Mouse (Mus musculus) left cerebral cortex, postnatal 10 days (tissue): ENCODE data around the gene Shisa8. TPM values are rescaled to one million over a fixed set of nuclear protein-coding genes. Genes with fewer than 3 reads are reported as not detected.
"Not testable (repeated sequence)": the region's sequence is repeated elsewhere in the genome, so short reads cannot be mapped to it uniquely, and the experiment has no call there.

Experiments used
- DNase-seq, 2 experiments: peaks; one replicate each; pipeline ENCODE4 v3.0.0; 2021 to 2022; ENCODE audit warnings: low spot score in 2 of 2, mixed read lengths in 1 of 2; ENCODE audit errors: extremely low spot score in 1 of 2
- intact Hi-C: fragments of 180-260 bp; cut with DNase I; formaldehyde crosslinking; loops from one replicate; pipeline ENCODE4 v1.15.1; 2025
- total RNA-seq, 2 experiments: library from RNA; stranded (reverse); gene quantifications; 2 replicates each; pipeline ENCODE4 v1.2.3; 2021

Shisa8 gene
- total RNA-seq, result 1 to 10 TPM; 3.1 to 3.5 TPM

DNA sequence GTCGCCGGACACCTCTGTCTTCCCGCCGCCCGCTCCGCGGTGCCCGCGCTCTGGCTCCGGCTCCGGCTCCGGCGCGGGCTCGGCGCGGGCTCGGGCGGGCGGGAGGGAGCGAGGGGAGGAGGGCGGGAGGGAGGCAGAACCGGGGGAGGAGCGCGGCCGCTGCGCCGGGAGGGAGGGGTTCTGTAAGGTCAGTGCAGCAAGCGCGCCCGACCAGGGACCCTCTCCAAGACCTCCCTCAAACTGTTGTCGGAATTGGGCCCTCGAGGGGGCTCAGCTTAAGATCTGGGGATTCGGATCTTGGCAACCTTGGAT, at the start of gene Shisa8:
Gene Shisa8, minus strand, starts transcription at position 64 of the 312 bp plus-strand sequence.
- intact Hi-C loops, result no loop called here
- DNase-seq, result no peak

DNA sequence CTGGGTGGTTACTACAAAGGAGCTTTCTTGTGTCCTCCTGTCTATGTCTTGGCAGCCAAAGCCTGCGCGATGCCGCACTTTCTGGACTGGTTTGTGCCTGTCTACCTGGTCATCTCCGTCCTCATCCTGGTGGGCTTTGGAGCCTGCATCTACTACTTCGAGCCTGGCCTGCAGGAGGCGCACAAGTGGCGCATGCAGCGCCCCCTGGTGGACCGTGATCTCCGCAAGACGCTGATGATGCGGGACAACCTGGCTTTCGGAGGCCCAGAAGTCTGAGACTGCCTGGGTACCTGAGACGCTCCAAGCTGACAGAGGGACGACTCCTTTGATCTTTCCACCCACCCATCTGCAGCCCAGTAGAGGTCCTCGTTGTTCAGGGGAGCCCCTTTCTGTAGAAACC, 46.9 kb upstream of the Shisa8 start:
- intact Hi-C loops, result no loop called here

DNA sequence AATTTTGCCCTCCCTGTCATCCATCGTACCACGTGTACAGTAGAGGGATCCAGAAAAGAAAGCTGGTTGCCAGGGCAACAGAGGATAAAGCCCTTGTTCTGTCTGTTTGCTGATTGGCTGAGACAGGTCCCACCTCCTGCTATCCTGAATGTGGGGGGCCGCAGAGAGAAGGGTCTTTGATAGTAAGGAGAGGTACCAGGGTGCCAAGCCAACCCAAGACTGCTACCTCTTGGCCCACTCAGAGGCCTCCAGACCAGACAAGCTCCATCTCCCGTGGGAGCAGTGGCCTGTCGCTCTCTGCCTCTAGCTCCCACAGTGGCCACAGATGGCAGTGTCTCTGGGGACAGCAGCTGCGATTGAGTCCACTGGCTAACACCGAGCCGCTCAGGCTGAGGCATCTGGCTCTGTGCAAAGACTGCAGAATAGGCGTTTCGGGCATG, 43.3 kb upstream of the Shisa8 start:
- intact Hi-C loops, result no loop called here
- DNase-seq, result peak; percentile 75 to 92

More for the DNA sequence above, 46.9 kb upstream of the Shisa8 start:
- DNase-seq, result peak; percentile 51 to 81

DNA sequence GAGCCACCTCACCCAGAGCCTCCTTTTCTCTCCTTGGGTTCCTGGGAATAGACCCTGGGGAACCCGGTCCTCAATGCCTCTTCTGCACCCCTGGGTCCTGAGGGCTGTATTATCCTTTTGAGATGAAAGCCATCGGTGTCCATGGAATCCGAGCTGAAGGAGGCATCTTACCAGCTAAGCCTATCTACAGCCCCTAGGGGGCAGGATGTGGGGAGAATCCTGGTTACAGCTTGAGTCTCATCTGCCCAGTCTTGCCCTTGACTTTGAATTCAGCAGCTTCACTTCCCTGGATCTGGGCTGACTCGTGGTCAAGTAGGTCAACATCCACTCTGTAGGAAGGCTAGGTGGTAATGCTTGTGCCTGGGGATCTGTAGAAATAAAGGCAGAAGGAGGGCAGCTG, 42.6 kb upstream of the Shisa8 start:
- DNase-seq, result no peak
- intact Hi-C loops, result no loop called here

DNA sequence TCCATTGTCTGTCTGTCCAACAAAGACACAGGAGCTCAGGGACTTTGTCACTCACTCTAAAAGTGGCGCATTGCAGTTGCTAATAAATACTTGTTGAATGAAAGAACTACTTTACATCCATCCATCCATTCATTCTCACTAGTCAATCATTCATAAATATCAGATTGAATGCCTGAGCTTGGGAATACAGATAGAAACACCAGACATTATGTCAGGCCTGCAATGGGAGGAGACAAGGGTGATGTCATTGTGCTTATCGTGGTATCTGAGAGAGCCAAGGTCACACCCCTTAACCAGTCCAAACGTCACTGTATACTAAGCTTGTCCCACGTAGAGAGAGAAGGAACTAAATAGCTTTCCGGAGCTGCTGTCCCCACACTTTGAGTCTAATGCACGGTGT, 39.5 kb upstream of the Shisa8 start, which contains the start of gene 1500009C09Rik:
Gene 1500009C09Rik, plus strand, starts transcription at position 301 of the 400 bp plus-strand sequence.
- intact Hi-C loops, result no loop called here

DNA sequence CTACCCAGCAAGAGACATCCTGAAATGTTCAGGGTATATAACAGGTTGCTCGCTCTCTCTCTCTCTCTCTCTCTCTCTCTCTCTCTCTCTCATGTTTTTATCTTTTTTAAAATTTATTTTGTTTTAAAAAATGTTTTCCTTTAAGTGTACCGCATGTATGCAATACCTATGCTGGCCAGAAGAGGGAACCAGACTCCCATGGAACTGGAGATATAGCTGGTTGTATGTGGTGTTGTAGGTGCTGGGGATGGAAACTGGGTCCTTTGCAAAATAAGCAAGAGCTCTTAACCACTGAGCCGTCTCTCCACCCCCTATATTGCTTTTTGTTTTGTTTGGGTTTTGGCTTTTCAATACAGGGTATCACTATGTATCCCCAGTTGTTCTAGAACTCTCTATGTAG, 39.0 kb upstream of the Shisa8 start:
- no peak for DNase-seq
- intact Hi-C loops, result no loop called here

More for the DNA sequence above, 39.5 kb upstream of the Shisa8 start, which contains the start of gene 1500009C09Rik:
- DNase-seq, result no peak

DNA sequence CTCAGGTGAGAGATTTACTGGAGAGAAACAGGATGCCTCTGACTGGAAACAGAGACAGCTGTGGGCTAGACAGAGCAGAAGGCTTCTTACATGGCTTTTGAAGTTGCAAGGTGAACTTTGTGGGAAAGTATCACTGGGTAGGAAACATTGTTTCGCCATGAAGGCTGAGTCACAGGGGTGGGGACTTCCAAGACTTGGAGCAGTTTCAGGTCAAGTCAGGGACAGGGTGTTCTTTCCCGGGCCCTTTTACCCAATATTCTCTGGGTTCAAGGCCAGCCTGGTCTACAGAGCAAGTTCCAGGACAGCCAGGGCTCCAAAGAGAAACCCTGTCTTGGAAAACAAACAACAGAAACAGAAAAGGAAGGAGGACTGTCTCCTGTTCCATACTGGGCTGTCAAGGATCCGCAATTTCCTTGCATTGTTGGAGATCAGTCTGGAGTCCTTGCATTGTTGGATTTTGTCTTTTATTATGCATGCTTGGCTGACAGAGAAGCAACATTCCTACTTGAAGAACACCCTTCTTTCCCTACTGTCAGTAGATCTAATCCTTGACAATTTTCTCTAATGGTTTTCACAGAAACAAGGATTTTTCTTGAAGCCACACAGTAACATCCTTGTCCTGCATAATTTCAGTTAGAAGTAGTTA, 34.6 kb upstream of the Shisa8 start:
- no peak for DNase-seq
- intact Hi-C loops, result no loop called here

DNA sequence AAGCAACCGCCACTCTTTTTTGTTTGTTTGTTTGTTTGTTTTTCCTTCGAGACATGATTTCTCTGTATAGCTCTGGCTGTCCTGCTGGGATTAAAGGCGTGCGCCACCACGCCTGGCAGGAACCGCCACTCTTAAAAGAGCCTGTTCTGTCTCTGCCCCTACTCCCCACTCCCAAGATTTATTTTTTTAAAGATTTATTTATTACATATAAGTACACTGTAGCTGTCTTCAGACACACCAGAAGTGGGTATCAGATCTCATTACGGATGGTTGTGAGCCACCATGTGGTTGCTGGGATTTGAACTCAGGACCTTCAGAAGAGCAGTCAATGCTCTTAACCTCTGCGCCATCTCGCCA, 32.2 kb upstream of the Shisa8 start:
- DNase-seq, intact Hi-C loops: not testable (repeated sequence)

DNA sequence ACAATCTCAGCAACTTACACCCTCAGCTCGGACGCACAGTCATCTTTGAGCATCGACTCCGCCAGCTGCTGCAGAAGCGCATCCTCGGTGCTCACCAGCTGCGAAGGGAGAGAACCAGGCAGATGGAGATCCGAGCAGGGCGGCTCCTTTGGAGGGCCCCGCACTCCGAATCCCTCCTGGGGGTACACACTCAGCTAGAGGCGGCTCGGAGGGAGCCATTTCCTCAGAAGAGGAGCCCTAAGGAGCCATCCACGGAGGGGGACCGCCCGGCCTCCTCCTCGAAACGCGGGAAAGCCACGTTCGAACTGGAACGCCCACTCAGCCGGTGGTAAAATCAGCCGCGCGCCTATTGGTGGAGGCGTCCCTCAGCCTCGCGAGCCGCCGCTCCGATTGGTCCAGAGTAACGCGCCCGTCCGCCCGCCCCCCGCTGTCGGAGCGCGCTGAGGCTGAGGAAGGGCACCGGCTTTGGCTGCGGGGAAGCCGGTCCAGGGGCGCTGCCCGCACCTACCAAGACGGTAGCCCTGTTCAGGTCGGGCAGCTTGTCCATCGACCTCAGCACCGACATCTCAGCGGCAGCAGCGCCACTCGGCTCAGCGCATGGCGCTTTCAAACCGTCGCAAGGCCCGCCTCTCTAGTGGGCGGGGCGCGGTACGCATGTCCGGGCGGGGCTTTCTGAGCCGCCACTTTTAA, 31.6 kb upstream of the Shisa8 start, which contains the start of gene Cenpm:
Gene Cenpm, minus strand, starts transcription at position 634 of the 690 bp plus-strand sequence.
- intact Hi-C loops, result no loop called here
- peak; percentile 92 to 96 for DNase-seq

DNA sequence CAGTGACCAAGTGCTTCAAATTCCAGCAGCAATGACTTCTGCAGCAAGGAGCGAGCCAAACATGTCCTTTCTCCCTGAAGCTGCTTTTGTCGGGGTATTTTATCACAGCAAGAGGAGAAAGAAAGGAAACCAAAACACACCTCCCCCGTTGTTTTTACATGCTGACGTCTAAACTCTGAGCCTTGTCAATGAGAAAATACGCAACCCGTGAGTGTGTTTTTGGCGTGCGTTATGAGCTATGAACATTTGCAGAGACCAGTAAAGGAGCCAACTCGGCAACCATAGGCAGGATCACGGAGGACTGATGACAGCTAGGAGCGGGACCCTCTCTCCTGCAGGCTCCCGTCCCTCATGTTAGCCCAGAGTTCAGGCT, 31.1 kb upstream of the Shisa8 start:
- intact Hi-C loops, result no loop called here

DNA sequence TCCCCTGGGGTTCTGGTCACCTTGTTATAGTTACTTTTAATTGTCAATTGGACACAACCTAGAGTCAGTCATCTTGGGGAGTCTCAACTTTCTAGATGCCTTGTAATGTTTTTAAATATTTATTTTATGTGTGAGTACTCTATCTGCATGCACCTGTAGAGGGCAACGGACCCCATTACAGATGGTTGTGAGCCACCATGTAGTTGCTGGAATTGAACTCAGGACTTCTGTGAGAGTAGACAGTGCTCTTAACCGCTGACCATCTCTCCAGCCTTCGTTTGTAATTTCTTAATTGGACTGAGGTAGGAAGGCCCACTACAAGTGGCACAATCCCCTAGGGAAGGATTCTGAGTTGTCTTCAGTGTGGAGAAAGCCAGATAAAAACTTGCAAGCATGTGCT, 30.7 kb upstream of the Shisa8 start:
- DNase-seq, result no peak
- intact Hi-C loops, result no loop called here

More for the DNA sequence above, 31.1 kb upstream of the Shisa8 start:
- DNase-seq, result no peak

DNA sequence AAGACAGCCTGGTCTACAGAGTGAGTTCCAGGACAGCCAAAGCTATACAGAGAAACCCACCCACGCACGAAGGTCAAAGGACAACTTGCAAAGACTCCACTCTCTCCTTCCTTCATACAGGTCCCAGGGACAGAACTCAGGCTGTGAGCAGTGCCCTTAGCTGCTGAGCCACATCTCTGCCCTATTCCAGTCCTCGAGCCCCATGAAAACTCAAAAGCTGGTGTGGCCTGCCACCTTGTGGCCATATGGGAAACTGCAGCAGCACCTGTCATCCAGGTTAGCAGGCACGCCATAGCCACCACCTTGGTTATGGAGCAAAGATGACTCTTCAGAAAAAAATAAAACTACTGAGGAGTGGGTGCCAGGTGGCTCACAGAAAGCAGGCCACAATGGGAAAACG, 23.9 kb upstream of the Shisa8 start:
- intact Hi-C loops, result loop anchor here (2.0 kb wide), 2 partner anchors 96 to 172 kb away; no protein-coding TSS in a partner anchor
- peak; percentile 66 to 69 for DNase-seq

DNA sequence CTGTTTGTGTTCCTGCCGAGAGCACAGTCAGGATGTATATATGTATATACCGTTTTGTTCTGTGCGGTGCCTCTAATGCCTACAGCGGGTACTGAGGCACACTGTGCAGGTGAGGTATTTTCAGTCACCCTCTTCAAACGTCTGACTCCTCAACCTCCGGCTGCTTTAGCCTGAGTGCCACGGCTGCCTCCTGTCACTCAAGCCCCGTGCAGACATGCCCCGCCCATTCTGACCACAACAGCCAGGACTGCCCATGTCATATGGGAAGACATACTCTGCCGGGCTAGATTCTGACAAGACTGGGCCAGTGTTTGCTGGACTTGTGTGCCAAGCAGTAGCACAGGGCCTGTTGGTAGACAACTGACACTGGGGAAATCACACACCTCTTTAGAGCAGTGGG, 23.0 kb upstream of the Shisa8 start:
- DNase-seq, result no peak
- intact Hi-C loops, result loop anchor here (2.0 kb wide), 2 partner anchors 95 to 171 kb away; no protein-coding TSS in a partner anchor

DNA sequence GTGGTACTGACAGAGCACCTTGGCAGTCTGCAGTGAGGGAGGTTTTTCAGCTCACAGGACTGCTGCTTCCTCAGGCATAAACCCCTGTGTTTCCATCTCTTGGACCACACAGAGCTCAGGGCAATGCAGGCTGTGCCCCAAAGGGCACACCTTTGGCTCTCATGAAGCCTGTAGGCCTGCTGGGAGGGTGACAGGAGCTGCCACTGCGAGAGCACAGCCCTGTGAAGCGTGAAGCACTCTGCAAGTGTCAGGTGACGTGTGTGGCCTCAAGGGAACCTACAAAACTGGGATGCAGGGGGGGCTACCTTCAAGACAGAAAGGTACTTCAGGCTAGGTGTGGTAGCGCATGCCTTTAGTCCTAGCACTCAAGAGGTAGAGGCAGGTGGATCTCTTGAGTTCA, 20.0 kb upstream of the Shisa8 start:
- intact Hi-C loops, result no loop called here
- no peak for DNase-seq

DNA sequence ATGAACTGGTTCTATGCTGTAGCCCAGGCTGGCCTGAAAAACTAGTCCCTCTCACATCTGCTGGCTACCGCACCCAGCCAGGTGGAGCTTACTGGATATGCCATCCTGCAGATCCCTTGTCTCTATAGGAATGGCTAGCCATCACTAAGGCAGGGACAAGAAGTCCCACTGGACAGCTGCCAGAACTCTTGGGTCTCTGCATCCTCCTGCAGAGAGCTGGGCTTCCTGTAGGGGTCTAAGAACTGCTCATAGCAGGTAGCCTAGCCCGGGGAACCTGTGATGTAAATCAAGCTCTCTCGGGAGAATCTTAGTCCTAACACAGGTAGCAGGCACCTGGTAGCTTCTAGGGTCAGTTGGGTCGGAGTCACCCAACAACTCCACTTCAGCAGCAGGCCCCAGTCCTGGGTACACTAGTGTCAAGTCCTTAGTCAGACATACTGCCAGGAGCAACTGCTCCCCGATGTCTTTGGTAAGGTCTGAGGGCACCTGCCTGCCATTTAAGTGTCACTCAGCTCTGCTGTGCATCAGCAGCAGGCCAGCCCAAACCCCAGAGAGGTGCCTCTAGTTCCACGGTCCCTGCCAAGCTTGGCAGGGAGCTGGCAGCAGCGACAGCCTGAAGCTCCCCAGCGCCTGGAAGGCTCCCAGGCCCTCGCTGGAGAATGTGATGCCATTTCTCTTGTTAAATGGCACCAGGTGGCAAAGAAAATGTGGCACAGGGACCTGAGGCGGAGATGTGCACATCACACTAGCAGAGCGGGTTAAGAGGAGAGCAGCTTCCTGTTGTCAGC, 19.2 kb upstream of the Shisa8 start:
- peak in 1 of 2 experiments; percentile 55 for DNase-seq
- intact Hi-C loops, result no loop called here

DNA sequence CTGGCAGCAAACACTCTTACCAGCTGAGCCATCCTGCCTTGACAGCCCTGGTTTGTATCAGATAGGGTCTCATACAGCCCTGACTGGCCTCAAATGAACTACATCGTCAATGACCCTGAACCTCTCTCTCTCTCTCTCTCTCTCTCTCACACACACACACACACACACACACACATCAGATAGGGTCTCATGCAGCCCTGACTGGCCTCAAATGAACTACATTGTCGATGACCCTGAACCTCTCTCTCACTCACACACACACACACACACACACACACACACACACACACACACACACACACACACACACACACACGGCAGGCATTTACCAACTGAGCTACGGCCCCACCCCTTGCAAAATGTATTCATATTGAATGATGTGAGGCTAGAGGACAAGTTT, 18.5 kb upstream of the Shisa8 start:
- intact Hi-C loops, result no loop called here
- DNase-seq, result no peak

DNA sequence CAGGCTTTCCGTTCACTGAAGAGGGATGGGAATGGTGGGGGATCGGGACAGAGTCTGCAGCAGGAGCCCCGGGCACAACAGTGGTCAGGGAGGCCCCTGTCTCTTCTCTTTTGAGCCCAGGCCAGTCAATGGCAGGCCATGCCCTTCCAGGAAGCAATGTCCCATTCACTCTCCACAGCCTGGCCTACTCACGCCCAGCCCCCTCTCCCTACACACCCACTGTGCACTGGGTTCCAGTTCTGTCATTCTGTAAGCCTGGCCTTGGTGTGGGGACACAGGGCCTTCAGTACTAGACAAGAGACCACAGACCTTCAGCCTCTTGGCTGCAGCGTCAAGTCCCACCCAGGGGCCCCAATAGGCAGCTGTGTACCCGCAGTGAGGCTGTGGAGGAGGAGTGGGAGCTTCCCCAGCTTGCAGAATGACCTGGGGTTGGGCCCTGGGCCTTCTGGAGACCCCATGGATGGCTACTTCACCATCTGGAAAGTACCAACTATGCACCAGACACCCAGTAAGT, 17.5 kb upstream of the Shisa8 start:
- DNase-seq, result no peak
- intact Hi-C loops, result no loop called here

DNA sequence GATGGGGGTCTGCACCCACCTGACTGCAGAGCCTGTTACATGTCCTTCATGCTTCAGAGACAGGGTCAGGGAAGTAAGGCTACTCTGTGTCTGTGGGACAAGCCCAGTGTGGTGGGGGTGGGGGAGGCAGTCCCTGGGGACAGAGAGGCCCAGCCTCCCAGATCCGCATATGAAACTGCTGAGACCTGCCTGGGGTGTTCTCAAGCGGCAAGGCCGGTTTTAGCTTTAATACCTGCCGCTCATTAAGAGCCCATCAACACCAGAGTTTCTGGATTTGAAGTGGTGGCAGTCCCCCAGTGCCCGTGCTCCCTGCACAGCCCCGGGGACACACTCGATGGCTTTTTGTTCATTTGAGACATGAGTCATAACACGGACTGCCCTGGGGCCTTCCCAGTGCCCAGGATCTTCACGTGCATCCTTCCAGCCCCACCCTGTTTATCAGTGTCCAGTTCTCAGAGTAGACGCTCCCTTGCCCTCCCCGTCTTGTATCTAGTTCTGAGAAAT, 17.0 kb upstream of the Shisa8 start:
- intact Hi-C loops, result no loop called here
- DNase-seq, result no peak

DNA sequence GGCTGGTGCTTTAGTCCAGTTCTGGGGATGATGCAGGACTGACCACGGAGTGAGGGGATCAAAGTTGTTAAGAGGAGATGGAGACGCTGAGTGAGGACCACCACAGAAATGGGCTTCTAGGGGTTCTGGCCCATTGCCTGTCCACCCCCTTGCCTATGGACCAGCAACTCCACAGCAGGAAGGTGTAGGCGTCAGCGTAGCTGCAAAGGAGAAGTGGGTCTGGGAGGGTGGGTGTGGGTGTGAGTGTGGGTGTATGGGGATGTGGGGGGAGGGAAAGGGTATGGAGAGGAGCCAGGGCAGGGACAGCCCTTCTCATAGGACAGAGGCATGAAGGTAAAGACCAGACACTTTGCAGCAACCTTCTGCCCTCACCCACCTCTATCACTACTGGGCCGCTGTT, 13.2 kb upstream of the Shisa8 start:
- intact Hi-C loops, result no loop called here
- no peak for DNase-seq
